ENCODE assay signal across 8 mouse cellular contexts in genomic region chr12:86726120-86726640, GRCm38 (mm10). TPM values are rescaled to one million over a fixed set of nuclear protein-coding genes. Genes with fewer than 3 reads are reported as not detected.
DNase-seq lines count a peak whose midpoint lies in the region; ATAC-seq and TF ChIP-seq lines count a peak whose summit lies in the region.

Gene Angel1 (minus strand): TSS chr12:86726460.

- H3K4me2 ChIP-seq in embryonic facial prominence, embryonic 15.5 days (replicated peaks) = peak within 1 kb of the TSS; percentile 93
- H3K4me2 ChIP-seq in limb, embryonic 14.5 days (replicated peaks; ENCODE audit: low read depth, low read length, severe bottlenecking) = peak within 1 kb of the TSS; percentile 95
- peak within 1 kb of the TSS; percentile 72 for H3K4me2 ChIP-seq in midbrain, postnatal 0 days (ENCODE audit: low read depth, low read length, poor library complexity, severe bottlenecking)

- TF ChIP-seq POLR2A in bone marrow, adult 2 months (IDR thresholded peaks at IDR 0.05; ENCODE audit: borderline replicate concordance, control insufficient read depth, low read depth, low read length) = peak; percentile 57; the same call in 1 of the 2 replicates
- TF ChIP-seq POLR2A in limb, embryonic 14.5 days (IDR thresholded peaks at IDR 0.05; ENCODE audit: borderline replicate concordance, extremely low read depth, insufficient read depth, insufficient read length) = 0 out of 2 replicates have a peak, but pooled peaks have one; percentile 47

- under 1% methylated on average over 44 of the region's 44 CpGs for WGBS in bone marrow, adult 2 months
- 0% methylated on average over 42 of the region's 44 CpGs for WGBS in embryonic facial prominence, embryonic 15.5 days
- 0% methylated on average over 40 of the region's 44 CpGs for WGBS in limb, embryonic 14.5 days
- WGBS in midbrain, postnatal 0 days = 0% methylated on average over 38 of the region's 44 CpGs

- no peaks in the 10 kb centered on the region for H3K36me3 ChIP-seq in embryonic facial prominence, embryonic 15.5 days
- 0 out of 2 replicates have a peak, but pooled peaks cover 5% of the 10 kb centered on the region for H3K36me3 ChIP-seq in limb, embryonic 14.5 days (ENCODE audit: control insufficient read depth, insufficient read depth, low read length)
- no peaks in the 10 kb centered on the region for H3K36me3 ChIP-seq in midbrain, postnatal 0 days (ENCODE audit: insufficient read depth, low read length)

- peak within 1 kb of the TSS; percentile 58 for H3K9ac ChIP-seq in embryonic facial prominence, embryonic 15.5 days
- peak within 1 kb of the TSS; percentile 70 for H3K9ac ChIP-seq in limb, embryonic 14.5 days (ENCODE audit: low read depth, low read length, severe bottlenecking)
- H3K9ac ChIP-seq in midbrain, postnatal 0 days (replicated peaks; ENCODE audit: low read length, poor library complexity, severe bottlenecking) = peak within 1 kb of the TSS; percentile 66

- no peaks in the 10 kb centered on the region for H3K27me3 ChIP-seq in embryonic facial prominence, embryonic 15.5 days
- no peaks in the 10 kb centered on the region for H3K27me3 ChIP-seq in limb, embryonic 14.5 days (ENCODE audit: control insufficient read depth, insufficient read depth, low read length)
- H3K27me3 ChIP-seq in midbrain, postnatal 0 days (ENCODE audit: insufficient read depth, low read length) = no peaks in the 10 kb centered on the region

- H3K27ac ChIP-seq in bone marrow, adult 2 months (ENCODE audit: control insufficient read depth, insufficient read depth, low read depth, low read length, poor library complexity) = peak within 1 kb of the TSS; percentile 19; the same call in 1 of the 2 replicates
- peak within 1 kb of the TSS; percentile 58 for H3K27ac ChIP-seq in embryonic facial prominence, embryonic 15.5 days (replicated peaks)
- H3K27ac ChIP-seq in limb, embryonic 14.5 days (replicated peaks; ENCODE audit: low read depth, low read length) = peak within 1 kb of the TSS; percentile 26; the same call in 1 of the 2 replicates
- H3K27ac ChIP-seq in midbrain, postnatal 0 days (ENCODE audit: low read depth, low read length) = peak within 1 kb of the TSS; percentile 68; the same call in 1 of the 2 replicates

- DNase-seq in 3T3-L1 (ENCODE audit: low read depth, low spot score) = peak; percentile 94
- DNase-seq in heart, adult 8-10 months (ENCODE audit: low spot score) = peak; percentile 94
- peak; percentile 98 for DNase-seq in kidney, adult 9 months
- DNase-seq in limb, embryonic 14.5 days (ENCODE audit: low spot score) = peak; percentile 93
- DNase-seq in midbrain, postnatal 0 days (ENCODE audit: low spot score) = peak; percentile 98
- peak; percentile 88 to 92 for DNase-seq in spleen, postnatal 14 days (ENCODE audit: low spot score in 2 of 2)

- no peaks in the 10 kb centered on the region for H3K4me1 ChIP-seq in bone marrow, adult 2 months (ENCODE audit: control insufficient read depth, insufficient read depth, low read length)
- peaks cover 21% of the 10 kb centered on the region; the same call in 1 of the 2 replicates for H3K4me1 ChIP-seq in embryonic facial prominence, embryonic 15.5 days
- no peaks in the 10 kb centered on the region; the same call in 1 of the 2 replicates for H3K4me1 ChIP-seq in limb, embryonic 14.5 days (ENCODE audit: control insufficient read depth, insufficient read depth, low read length)
- H3K4me1 ChIP-seq in midbrain, postnatal 0 days (ENCODE audit: insufficient read depth, low read length) = no peaks in the 10 kb centered on the region

- peak within 1 kb of the TSS; percentile 68 for H3K4me3 ChIP-seq in bone marrow, adult 2 months (replicated peaks; ENCODE audit: control insufficient read depth, low read depth, low read length)
- peak within 1 kb of the TSS; percentile 80 for H3K4me3 ChIP-seq in embryonic facial prominence, embryonic 15.5 days (replicated peaks)
- H3K4me3 ChIP-seq in limb, embryonic 14.5 days (replicated peaks; ENCODE audit: low read length) = peak within 1 kb of the TSS; percentile 76
- H3K4me3 ChIP-seq in midbrain, postnatal 0 days (ENCODE audit: low read depth, low read length) = peak within 1 kb of the TSS; percentile 67

- no peaks in the 10 kb centered on the region for H3K9me3 ChIP-seq in embryonic facial prominence, embryonic 15.5 days (replicated peaks)
- no peaks in the 10 kb centered on the region for H3K9me3 ChIP-seq in limb, embryonic 14.5 days (ENCODE audit: control insufficient read depth, low read length)
- H3K9me3 ChIP-seq in midbrain, postnatal 0 days (ENCODE audit: low read length) = no peaks in the 10 kb centered on the region

- peak; percentile 98 for ATAC-seq in embryonic facial prominence, embryonic 15.5 days (ENCODE audit: insufficient number of reproducible peaks, low FRiP score, low TSS enrichment, low read depth)
- peak; percentile 99 for ATAC-seq in limb, embryonic 14.5 days (ENCODE audit: low FRiP score, low read depth)
- ATAC-seq in midbrain, postnatal 0 days (ENCODE audit: low FRiP score) = peak; percentile 98

- no peak for TF ChIP-seq CTCF in bone marrow, adult 2 months (IDR thresholded peaks at IDR 0.05; ENCODE audit: control insufficient read depth, insufficient read depth, low read length)
- 0 out of 2 replicates have a peak, but pooled peaks have one; percentile 33 for TF ChIP-seq CTCF in midbrain, postnatal 0 days (IDR thresholded peaks at IDR 0.05)

RNA-seq across cellular contexts. Expression of gene Angel1, which starts in this region (rescaled TPM):
- 0.75 and 3.8 TPM in 2 replicates for polyA plus RNA-seq in bone marrow, adult 2 months (2011; ENCODE audit: insufficient read depth, insufficient read length, low replicate concordance, missing spikeins)
- 12.1 and 12.4 TPM in 2 replicates for polyA plus RNA-seq in embryonic facial prominence, embryonic 15.5 days (2015; fragmentation: Nextera tagmentation; extraction: Ambion mirVana)
- total RNA-seq in heart, adult 8-10 months (2022) = 1 to 10 TPM; 2.9 to 4.6 (median 3.8) TPM
- 14.2 and 17.1 TPM in 2 replicates for polyA plus RNA-seq in limb, embryonic 14.5 days (2012; rRNA removed)
- 10.8 and 12.6 TPM in 2 replicates for polyA plus RNA-seq in limb, embryonic 14.5 days (2014; fragmentation: Nextera tagmentation; extraction: Ambion mirVana)
- total RNA-seq in midbrain, postnatal 0 days (2014; rRNA removed) = 6.3 and 12.4 TPM in 2 replicates
- polyA plus RNA-seq in midbrain, postnatal 0 days (2015; fragmentation: Nextera tagmentation; extraction: Ambion mirVana) = 8.6 and 9.3 TPM in 2 replicates

Comparison
In these comparisons a context has a peak if more than half of its experiments do, and no peak if none do; other contexts are left out.
1. Peak in every context shown above with its lines: DNase-seq, ATAC-seq, H3K4me3 ChIP-seq and H3K27ac ChIP-seq.